Mouse (Mus musculus): ENCODE data around the gene Erc1.

Erc1 gene

DNA sequence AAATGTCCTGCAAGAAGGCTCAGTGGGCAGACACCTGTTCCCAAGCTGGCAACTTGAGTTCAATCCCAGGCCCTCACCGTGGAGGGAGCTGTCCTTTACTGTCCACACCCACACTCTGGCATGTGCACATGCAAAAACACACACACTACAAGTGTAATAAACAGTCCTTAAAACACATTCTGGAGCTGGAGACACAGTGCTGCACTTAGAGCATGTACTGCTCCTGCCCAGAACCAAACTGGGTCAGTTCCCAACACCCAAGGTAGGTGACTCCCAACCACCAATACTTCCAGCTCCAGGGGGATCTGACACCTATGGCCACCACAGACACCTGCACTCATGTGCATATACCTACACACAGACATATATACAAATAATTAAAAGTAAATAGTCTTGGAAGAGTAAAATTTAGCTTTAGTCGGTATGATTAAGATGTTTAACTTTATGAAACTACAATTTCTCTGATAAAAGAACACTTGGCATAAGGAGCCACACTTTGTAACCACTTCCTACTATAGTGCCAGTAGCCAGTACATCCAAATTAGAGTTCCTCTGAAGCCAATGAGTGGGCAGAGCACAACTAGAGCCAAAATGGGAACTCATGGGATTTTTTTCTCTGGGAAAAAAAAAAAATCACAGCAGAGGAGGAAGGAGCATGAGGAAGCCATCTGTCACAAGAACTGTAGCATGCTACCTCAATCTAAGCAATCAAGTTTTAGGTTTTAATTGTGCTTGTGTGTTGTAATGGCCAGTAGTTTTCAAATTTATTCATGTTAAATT, 39.1 kb downstream of the Erc1 start:
- peak; percentile 47 for DNase-seq (ENCODE audit: low spot score)

DNA sequence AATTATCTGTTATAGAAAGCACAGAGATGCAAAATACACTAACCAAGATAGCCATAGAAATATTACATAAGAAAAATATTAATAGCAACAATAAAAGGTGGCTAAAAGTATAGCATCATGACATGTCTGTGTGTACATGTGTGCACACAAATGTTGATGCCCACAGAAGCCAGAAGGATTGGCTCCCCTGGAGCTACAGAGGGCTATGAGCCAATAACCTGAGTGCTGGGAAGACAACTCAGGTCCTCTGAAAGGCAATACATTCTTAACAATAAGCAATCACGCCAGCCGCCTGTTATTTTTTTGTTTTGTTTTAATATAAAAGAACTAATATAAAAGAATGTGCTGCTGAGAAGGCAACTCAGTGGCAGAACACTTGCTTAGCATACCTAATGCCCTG, 44.7 kb downstream of the Erc1 start:
- no peak for DNase-seq (ENCODE audit: low spot score)

DNA sequence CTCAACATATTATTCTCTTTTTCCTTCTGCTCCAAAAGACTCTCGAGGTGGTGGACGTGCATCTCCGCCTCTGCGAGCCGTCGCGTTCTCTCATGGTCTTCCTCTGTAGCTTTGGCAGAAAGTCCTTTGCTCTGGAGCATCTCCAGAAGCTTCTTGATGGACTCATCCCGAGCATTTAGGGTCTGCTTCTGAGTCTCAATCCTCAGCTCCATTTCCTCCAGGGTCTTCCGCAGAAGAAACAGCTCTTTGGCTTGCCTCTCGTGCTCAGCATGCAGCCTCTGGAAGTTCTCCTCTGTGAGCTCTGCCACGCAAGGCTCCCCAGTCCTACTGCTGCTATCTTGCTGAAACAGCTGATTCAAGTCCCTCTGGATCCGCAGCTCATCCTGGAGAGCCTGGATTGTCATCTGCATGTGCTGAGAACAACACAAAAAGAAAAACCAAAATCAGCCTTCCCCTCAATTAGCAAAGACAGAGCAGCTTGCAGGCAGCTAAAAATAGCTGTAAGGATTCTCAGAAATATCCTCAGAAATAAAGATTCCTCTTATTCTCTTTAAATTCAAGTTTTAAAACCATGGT, 51.0 kb downstream of the Erc1 start:
- no peak for DNase-seq (ENCODE audit: low spot score)

DNA sequence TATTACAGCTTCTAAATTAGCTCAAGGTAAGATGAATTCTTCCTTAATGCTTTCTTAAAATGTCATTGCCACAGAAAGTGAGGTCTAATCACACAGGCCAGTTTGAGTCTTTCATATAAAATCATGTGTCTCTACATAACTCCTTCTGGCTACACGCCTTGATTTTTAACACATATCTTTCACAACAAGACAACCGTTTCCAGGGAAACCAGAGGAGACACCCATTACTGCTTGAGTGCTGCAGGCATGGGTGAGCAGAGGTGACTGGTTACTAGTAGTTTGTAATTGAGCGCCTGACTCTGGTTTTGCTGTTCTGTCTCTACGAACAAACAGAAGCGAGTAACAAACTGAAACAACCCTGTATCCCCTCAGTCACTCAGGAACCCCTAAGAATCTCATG, 51.7 kb downstream of the Erc1 start:
- DNase-seq (ENCODE audit: low spot score) = no peak

- peak; percentile 13 for DNase-seq (ENCODE audit: low spot score)
Measured at GRCm38 (mm10) chr6:119792562-119792961, 55.4 kb downstream of the Erc1 start.

DNA sequence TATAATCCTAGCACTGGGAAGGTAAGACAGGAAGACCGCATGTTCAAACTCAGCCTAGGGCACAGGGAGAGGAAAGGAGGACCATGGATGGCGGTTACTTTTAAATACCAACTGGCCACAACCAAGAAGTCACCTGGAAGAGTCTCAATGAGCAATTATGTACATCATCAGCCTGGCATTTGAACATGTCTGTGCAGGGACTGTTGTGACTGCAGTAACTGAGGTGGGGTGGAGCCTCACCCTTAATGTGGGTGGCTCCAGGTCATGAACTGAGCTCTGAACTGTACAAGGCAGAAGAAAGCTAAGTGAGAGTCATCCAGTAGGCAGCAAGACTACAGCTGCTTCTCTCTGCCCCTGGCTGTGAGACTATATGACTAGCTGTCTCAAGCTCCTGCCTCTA, 65.6 kb downstream of the Erc1 start:
- no peak for DNase-seq (ENCODE audit: low spot score)

DNA sequence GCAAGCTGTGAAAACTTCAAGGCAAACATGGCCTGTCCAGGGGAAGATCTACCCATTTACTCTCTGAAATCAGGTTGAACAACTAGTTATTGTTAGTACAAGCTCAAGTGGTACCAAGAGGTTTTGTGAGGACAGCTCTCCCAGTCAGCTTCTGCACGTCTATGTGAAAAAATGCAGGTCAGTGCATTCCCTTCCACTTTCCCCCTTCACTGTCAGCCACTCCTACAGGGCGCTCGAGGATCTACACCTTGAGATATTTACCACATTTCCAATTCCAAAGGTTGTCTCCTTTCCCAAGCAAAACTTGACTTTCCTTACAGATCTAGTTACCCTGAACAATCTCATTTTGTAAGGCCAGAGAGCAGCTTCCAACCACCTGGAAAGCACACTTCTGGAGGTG, 66.9 kb downstream of the Erc1 start:
- no peak for DNase-seq (ENCODE audit: low spot score)

DNA sequence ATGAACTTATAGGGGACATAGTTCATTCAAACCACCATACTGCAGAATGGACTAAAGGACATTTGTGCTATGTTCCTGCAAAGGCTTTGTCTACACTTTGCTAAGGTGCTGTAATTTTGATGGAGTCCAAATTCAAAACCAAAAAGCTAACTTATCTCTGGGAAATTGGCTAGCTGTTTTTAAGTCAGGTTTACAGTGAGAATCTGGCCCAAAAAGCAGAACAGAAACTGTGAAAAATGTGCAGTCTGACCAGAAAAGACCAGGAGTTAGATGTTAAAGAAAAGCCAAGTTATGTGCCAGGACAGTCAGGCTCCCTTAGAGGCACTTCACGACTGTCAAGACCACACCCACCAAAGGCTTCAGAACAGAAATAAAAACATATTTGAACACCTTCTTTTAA, 79.2 kb downstream of the Erc1 start:
- no peak for DNase-seq (ENCODE audit: low spot score)

DNA sequence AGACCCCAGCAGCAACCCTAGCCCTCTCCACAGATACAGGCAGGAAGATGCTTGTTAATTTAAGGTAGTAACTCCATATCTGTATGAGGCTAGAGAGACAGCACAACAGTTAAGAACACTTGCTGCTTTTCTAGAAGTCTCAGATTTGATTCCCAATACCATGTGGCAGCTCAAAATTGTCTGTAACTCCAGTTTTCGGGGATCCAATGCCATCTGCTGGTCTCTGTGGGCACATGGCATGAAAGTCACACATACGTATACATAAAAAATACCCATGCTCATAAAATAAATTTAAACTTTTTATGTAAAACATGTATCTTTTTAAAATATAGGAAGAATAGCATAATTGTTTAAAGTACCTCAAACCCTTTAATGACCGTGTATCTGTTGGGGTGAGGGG, 83.6 kb downstream of the Erc1 start:
- DNase-seq (ENCODE audit: low spot score) = no peak

- no peak for DNase-seq (ENCODE audit: low spot score)
Measured at GRCm38 (mm10) chr6:119759866-119760265, 88.1 kb downstream of the Erc1 start.

DNA sequence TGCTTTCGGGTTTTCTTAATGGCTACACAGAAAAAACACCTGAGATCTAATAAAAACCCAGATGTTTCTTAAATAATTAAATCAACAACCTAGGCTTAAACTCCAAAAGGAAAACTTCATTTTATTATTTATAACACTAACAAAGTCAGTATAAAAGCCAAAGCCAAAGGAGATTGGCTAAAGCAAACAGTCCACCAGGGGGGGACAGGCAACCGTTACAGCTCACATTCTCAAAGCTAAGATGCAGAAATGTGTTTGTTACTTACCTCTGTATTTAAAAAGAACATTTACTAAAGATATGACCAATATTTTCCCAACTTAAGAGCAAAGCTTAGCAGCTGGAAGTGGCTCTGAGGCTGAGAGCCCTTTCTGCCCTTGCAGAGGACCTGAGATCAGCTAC, 89.5 kb downstream of the Erc1 start:
- no peak for DNase-seq (ENCODE audit: low spot score)

GRCm38 (mm10) chr6:119757796-119758195, 90.2 kb downstream of the Erc1 start:
- DNase-seq (ENCODE audit: low spot score) = no peak

DNA sequence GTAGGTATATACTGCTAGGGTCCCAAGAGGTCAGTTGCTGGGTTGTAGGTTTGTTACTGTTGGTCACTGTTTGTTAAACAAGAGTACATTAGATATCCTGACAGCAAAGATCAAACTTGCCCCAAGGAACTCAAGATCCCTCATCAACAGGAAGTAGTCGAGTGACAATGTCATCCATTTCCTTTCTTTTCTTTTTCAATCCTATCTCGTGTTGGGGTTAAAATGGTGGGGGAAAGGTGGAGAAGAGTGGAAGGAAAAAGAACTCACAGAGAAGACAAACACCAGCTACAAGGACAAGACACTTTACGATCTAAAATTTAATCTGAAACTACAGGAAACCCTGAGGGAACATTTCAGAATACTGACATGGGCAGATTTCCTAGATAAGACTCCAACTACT, 92.1 kb downstream of the Erc1 start:
- no peak for DNase-seq (ENCODE audit: low spot score)

DNA sequence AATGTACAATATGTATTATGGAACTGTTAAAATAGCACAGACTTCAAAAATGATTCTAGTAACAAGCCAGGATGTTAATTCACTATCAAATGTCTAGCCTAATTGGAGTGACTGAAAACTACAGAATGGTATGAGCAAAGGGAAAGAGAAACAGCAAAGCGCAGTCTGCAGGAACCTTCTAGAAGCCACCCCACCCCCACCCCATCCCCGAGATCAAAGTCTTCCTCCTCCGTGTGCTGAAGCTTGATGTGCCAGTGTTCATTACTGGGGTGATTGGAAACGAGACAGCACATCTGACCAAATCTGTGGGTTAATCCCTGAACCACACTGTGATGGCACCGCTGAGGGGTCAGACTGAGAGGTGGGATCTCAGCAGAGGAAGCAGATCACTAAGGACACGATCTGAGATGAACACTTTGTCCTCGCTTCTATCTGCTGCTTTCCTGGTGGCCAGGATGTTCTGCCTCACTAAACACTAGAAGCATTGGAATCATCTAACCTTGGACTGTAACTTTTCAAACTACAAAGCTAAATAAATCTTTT, 98.8 kb downstream of the Erc1 start:
- DNase-seq (ENCODE audit: low spot score) = no peak

- DNase-seq (ENCODE audit: low spot score) = no peak
Measured at GRCm38 (mm10) chr6:119741861-119742260, 106.1 kb downstream of the Erc1 start.

GRCm38 (mm10) chr6:119740541-119740940, 107.4 kb downstream of the Erc1 start:
- DNase-seq (ENCODE audit: low spot score) = no peak

DNA sequence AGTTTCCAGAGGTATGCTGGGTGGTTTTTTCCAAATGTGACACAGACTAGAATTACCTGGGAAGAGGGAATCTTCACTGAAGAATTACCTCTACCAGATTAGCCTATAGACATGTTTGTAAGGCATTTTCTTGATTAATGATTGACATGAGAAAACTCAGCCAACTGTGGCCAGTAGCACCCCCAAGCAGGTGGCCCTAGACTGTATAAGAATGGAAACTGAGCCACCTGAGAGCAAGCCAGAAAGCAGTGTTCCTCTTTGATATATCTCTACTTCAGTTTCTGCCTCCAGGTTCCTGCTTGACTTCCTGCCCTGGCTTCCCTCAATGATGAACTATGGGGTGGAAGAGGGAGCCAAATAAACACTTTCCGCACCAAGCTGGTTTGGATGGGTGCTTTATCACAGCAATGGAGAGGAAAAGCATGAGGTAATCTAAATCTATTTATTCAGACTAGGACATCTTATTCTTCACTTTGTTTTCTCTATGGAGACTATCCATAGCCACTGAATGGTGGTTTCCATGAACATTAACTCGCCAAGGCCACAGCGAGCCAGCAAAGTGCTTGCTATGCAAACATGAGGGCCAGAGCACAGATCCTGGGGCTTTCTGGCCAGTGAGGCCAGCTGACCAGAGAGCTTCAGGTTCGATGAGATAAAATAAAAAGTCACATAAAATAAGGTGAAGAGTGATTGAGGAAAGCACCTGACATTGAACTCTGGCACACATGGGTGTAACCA, 109.2 kb downstream of the Erc1 start:
- no peak for DNase-seq (ENCODE audit: low spot score)

DNA sequence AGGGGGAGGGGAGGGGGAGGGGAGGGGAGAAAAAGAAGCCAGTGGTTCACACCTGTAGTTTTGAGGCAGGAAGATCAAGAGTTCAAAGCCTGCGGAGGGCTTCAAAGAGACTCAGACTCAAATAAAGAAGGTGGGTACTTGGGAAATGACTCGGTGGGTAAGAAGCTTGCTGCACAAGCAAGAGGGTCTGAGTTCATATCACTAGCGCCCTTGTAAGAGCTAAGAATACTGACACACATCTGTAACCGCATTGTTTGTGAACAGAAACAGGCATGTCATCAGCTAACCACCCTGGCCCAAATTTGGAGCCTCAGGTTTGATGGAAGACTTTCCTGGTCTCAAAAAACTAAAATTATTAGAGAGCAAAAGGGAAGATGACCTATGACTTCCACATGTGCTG, 110.3 kb downstream of the Erc1 start:
- no peak for DNase-seq (ENCODE audit: low spot score)

DNA sequence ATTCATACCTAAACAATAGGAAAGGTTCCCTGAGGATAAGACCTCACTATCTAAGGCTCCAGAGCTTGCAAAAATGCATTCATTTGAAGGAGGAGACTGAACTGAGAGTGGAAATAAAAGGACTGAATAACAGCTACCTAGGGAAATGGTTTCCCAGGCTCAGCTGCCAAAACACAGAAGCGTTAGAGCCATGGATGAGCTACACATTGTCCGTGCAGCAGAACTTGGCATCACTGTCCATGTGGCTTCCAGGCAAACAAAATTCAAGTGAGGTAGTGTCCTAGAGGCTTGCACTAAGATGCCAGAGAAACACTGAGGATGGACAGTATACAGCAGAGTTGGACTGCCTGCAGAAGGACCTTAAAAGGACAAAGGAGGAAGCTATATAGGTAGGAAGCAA, 112.0 kb downstream of the Erc1 start:
- DNase-seq (ENCODE audit: low spot score) = no peak

DNA sequence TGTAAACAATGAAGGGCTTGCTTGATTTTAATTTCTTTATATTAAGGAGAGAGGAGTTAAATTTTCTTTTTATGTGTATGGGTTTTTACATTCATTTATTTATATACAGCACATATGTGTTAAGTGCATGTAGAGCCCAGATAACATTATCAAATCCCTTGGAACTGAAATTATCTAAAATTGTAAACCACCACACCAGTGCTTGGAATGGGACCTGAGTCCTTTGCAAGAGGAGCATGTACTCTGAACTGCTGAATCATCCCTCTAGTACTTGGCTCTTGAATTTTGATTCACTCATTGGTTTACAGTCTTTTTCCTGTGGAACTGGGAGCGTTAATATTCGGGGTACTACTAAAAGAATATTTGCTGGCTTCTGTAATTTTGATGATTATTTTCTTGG, 116.8 kb downstream of the Erc1 start:
- DNase-seq (ENCODE audit: low spot score) = no peak

DNA sequence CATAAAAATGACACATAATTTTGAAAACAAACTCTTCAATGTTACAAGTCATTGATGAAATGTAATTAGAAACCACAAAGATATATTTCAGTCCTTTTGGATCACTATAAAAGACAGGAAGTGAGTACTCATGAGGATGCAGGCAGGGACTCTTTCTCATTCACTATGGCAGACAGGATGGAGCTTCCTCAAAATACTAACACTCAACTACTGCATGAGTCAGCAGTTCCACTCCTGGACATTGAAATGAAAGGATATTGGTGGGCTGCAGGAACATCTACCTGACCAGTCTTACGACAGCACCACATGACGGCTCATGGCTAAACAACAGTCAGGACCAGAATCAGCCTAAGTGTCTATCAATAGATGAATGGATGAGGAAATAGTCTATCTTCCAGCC, 132.7 kb downstream of the Erc1 start:
- no peak for DNase-seq (ENCODE audit: low spot score)

DNA sequence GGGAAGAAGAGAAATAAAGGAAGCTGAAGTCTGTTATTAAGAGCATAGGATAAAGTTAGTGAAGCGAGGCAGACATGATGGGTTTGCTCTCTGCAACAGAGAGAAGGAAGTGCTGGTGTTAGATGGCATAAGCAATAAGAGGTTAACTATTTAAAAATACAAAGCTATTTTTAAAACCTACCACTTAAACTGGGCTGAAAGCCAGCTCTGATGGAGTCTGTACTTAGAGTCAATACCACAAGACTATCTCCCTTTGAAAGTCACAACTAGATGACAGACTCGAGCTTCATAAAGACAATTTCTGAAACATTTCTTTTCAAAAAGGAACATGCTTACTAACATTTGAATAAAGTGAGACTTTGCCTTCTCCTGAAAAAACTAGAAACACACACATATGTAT, 134.0 kb downstream of the Erc1 start:
- DNase-seq (ENCODE audit: low spot score) = no peak

GRCm38 (mm10) chr6:119712486-119712885, 135.5 kb downstream of the Erc1 start:
- DNase-seq (ENCODE audit: low spot score) = no peak

Measured in left cerebral cortex, adult 11 months (tissue).